Mouse (Mus musculus) neural tube, embryonic 15.5 days (tissue): Measurements from ENCODE around the gene Fggy. TPM values are rescaled to one million over a fixed set of nuclear protein-coding genes. Genes with fewer than 3 reads are reported as not detected.

Experiments used
- ATAC-seq: fragments of 200-750 bp; cut with Nextera tagmentation; 2 replicates; pipeline ENCODE4 v1.8.0; 2017; ENCODE audit warnings: mild to moderate bottlenecking, moderate TSS enrichment, moderate library complexity; ENCODE audit not compliant: low FRiP score
- H3K27ac ChIP-seq: fragments of 300-500 bp; sonication (generic); replicated peaks from 2 replicates; pipeline ENCODE4 v1.5.1; 2015; ENCODE audit warnings: mild to moderate bottlenecking, inconsistent platforms
- H3K27me3 ChIP-seq: fragments of 300-500 bp; sonication (generic); replicated peaks from 2 replicates; pipeline ENCODE4 v1.6.1; 2015; ENCODE audit warnings: inconsistent platforms
- H3K36me3 ChIP-seq: fragments of 300-500 bp; sonication (generic); 2 replicates; pipeline ENCODE4 v1.6.1; 2015; ENCODE audit warnings: inconsistent platforms
- H3K4me1 ChIP-seq: fragments of 300-500 bp; sonication (generic); 2 replicates; pipeline ENCODE4 v1.6.1; 2015; ENCODE audit warnings: inconsistent platforms
- H3K4me2 ChIP-seq: fragments of 300-500 bp; sonication (generic); 2 replicates; pipeline ENCODE4 v1.6.1; 2015; ENCODE audit warnings: inconsistent platforms, mild to moderate bottlenecking, moderate library complexity
- H3K4me3 ChIP-seq: fragments of 300-500 bp; sonication (generic); replicated peaks from 2 replicates; pipeline ENCODE4 v1.5.1; 2015; ENCODE audit warnings: mild to moderate bottlenecking, inconsistent platforms
- H3K9ac ChIP-seq: fragments of 300-500 bp; sonication (generic); replicated peaks from 2 replicates; pipeline ENCODE4 v1.6.1; 2015; ENCODE audit warnings: mild to moderate bottlenecking, inconsistent platforms
- H3K9me3 ChIP-seq: fragments of 300-500 bp; sonication (generic); replicated peaks from 2 replicates; pipeline ENCODE4 v1.6.1; 2016; ENCODE audit warnings: inconsistent platforms
- WGBS: fragments of 180-500 bp; shearing (Covaris S2); methylation state at CpG from one replicate; pipeline ENCODE4 v1.1.7; 2015; ENCODE audit warnings: mixed read lengths; 5-methylcytosine and 5-hydroxymethylcytosine counted together
- polyA plus RNA-seq: library from polyadenylated mRNA; unstranded; fragments of >200 nt; fragmentation: Nextera tagmentation; extraction: Ambion mirVana; gene quantifications from 2 replicates; pipeline ENCODE4 v1.2.1, GENCODE M21; 2015

Gene Fggy
- polyA plus RNA-seq, 1 experiment from 2014 or later = 7.0 TPM

- Histone ChIP-seq H3K36me3 (no peaks in the 10 kb centered on the region), H3K4me3 (no peak overlapping the region)
- WGBS = 82% methylated on average over 5 of the region's 5 CpGs
Observed at GRCm38 (mm10) chr4:95707941-95708897, 150.9 kb downstream of the Fggy start.

GRCm38 (mm10) chr4:95709750-95710149, 152.4 kb downstream of the Fggy start:
- 83% methylated on average over 1 of the region's 1 CpGs for WGBS
- Histone ChIP-seq H3K27me3 (no peaks in the 10 kb centered on the region), H3K9me3 (no peaks in the 10 kb centered on the region), H3K4me2 (no peak overlapping the region), H3K4me3 (no peak overlapping the region), H3K36me3 (no peaks in the 10 kb centered on the region), H3K9ac (no peak overlapping the region), H3K27ac (no peak overlapping the region), H3K4me1 (no peaks in the 10 kb centered on the region)
- ATAC-seq = no peak

More at GRCm38 (mm10) chr4:95707941-95708897, 150.9 kb downstream of the Fggy start:
- Histone ChIP-seq H3K27ac (no peak overlapping the region), H3K4me2 (no peak overlapping the region), H3K4me1 (no peaks in the 10 kb centered on the region), H3K9me3 (no peaks in the 10 kb centered on the region), H3K27me3 (no peaks in the 10 kb centered on the region), H3K9ac (no peak overlapping the region)
- no peak for ATAC-seq

- Histone ChIP-seq H3K4me2 (no peak overlapping the region), H3K27me3 (no peaks in the 10 kb centered on the region), H3K9me3 (no peaks in the 10 kb centered on the region), H3K4me3 (no peak overlapping the region), H3K4me1 (no peaks in the 10 kb centered on the region), H3K27ac (no peak overlapping the region), H3K9ac (no peak overlapping the region), H3K36me3 (no peaks in the 10 kb centered on the region)
- no peak for ATAC-seq
- WGBS = 94% methylated on average over 1 of the region's 1 CpGs
Observed at GRCm38 (mm10) chr4:95712802-95713201, 155.5 kb downstream of the Fggy start.

- Histone ChIP-seq H3K4me3 (no peak overlapping the region), H3K36me3 (no peaks in the 10 kb centered on the region), H3K4me2 (no peak overlapping the region), H3K4me1 (no peaks in the 10 kb centered on the region), H3K9me3 (no peaks in the 10 kb centered on the region), H3K9ac (no peak overlapping the region), H3K27me3 (no peaks in the 10 kb centered on the region), H3K27ac (no peak overlapping the region)
- no peak for ATAC-seq
- 48% methylated on average over 3 of the region's 3 CpGs for WGBS
Observed at GRCm38 (mm10) chr4:95713271-95713670, 156.0 kb downstream of the Fggy start.

GRCm38 (mm10) chr4:95716137-95716536, 158.8 kb downstream of the Fggy start:
- H3K9ac ChIP-seq = no peak overlapping the region
- no peak overlapping the region for H3K4me2 ChIP-seq
- WGBS = 91% methylated on average over 3 of the region's 3 CpGs
- no peak overlapping the region for H3K27ac ChIP-seq
- no peaks in the 10 kb centered on the region for H3K27me3 ChIP-seq
- no peak overlapping the region for H3K4me3 ChIP-seq
- H3K36me3 ChIP-seq = no peaks in the 10 kb centered on the region
- no peaks in the 10 kb centered on the region for H3K4me1 ChIP-seq
- H3K9me3 ChIP-seq = no peaks in the 10 kb centered on the region
- ATAC-seq = no peak

GRCm38 (mm10) chr4:95723615-95724014, 166.3 kb downstream of the Fggy start:
- Histone ChIP-seq H3K9ac (no peak overlapping the region), H3K4me1 (no peaks in the 10 kb centered on the region), H3K27ac (no peak overlapping the region), H3K9me3 (no peaks in the 10 kb centered on the region), H3K27me3 (no peaks in the 10 kb centered on the region), H3K4me2 (no peak overlapping the region), H3K36me3 (no peaks in the 10 kb centered on the region), H3K4me3 (no peak overlapping the region)
- no peak for ATAC-seq

GRCm38 (mm10) chr4:95726361-95726760, 169.1 kb downstream of the Fggy start:
- H3K9me3 ChIP-seq = no peaks in the 10 kb centered on the region
- 96% methylated on average over 2 of the region's 2 CpGs for WGBS
- H3K9ac ChIP-seq = no peak overlapping the region
- no peak overlapping the region for H3K4me2 ChIP-seq
- 0 out of 2 replicates have a peak, but pooled peaks cover 4% of the 10 kb centered on the region for H3K4me1 ChIP-seq
- no peaks in the 10 kb centered on the region for H3K36me3 ChIP-seq
- no peaks in the 10 kb centered on the region for H3K27me3 ChIP-seq
- no peak for ATAC-seq
- H3K4me3 ChIP-seq = no peak overlapping the region
- no peak overlapping the region for H3K27ac ChIP-seq

- no peak overlapping the region for H3K9ac ChIP-seq
- no peak overlapping the region for H3K4me3 ChIP-seq
- H3K36me3 ChIP-seq = no peaks in the 10 kb centered on the region
- no peaks in the 10 kb centered on the region for H3K9me3 ChIP-seq
- H3K4me1 ChIP-seq = peaks cover 15% of the 10 kb centered on the region
- ATAC-seq = no peak
- no peak overlapping the region for H3K4me2 ChIP-seq
- WGBS = 45% methylated on average over 3 of the region's 3 CpGs
- no peak overlapping the region for H3K27ac ChIP-seq
- no peaks in the 10 kb centered on the region for H3K27me3 ChIP-seq
Observed at GRCm38 (mm10) chr4:95729142-95729826, 172.0 kb downstream of the Fggy start.

GRCm38 (mm10) chr4:95731110-95731509, 173.8 kb downstream of the Fggy start:
- H3K36me3 ChIP-seq = no peaks in the 10 kb centered on the region
- H3K9ac ChIP-seq = no peak overlapping the region
- 85% methylated on average over 2 of the region's 2 CpGs for WGBS
- H3K27ac ChIP-seq = no peak overlapping the region
- peaks cover 15% of the 10 kb centered on the region for H3K4me1 ChIP-seq
- no peaks in the 10 kb centered on the region for H3K27me3 ChIP-seq
- no peak for ATAC-seq
- no peak overlapping the region for H3K4me3 ChIP-seq
- no peak overlapping the region for H3K4me2 ChIP-seq
- H3K9me3 ChIP-seq = no peaks in the 10 kb centered on the region

GRCm38 (mm10) chr4:95733397-95734249, 176.3 kb downstream of the Fggy start:
- H3K9me3 ChIP-seq = no peaks in the 10 kb centered on the region
- no peak overlapping the region for H3K4me2 ChIP-seq
- H3K4me1 ChIP-seq = peaks cover 15% of the 10 kb centered on the region
- no peaks in the 10 kb centered on the region for H3K36me3 ChIP-seq
- H3K4me3 ChIP-seq = no peak overlapping the region
- 21% methylated on average over 6 of the region's 6 CpGs for WGBS
- peak overlapping the region; percentile 43; the same call in 1 of the 2 replicates for H3K27ac ChIP-seq
- no peaks in the 10 kb centered on the region for H3K27me3 ChIP-seq
- peak; percentile 61 for ATAC-seq
- H3K9ac ChIP-seq = no peak overlapping the region

GRCm38 (mm10) chr4:95735967-95736366, 178.7 kb downstream of the Fggy start:
- no peaks in the 10 kb centered on the region for H3K9me3 ChIP-seq
- H3K36me3 ChIP-seq = no peaks in the 10 kb centered on the region
- no peak for ATAC-seq
- peaks cover 11% of the 10 kb centered on the region for H3K4me1 ChIP-seq
- no peak overlapping the region for H3K9ac ChIP-seq
- H3K4me3 ChIP-seq = no peak overlapping the region
- H3K4me2 ChIP-seq = no peak overlapping the region
- no peaks in the 10 kb centered on the region for H3K27me3 ChIP-seq
- no peak overlapping the region for H3K27ac ChIP-seq
- 94% methylated on average over 4 of the region's 4 CpGs for WGBS
